16 mouse cellular contexts compared by ENCODE assay signal in the genomic region with DNA sequence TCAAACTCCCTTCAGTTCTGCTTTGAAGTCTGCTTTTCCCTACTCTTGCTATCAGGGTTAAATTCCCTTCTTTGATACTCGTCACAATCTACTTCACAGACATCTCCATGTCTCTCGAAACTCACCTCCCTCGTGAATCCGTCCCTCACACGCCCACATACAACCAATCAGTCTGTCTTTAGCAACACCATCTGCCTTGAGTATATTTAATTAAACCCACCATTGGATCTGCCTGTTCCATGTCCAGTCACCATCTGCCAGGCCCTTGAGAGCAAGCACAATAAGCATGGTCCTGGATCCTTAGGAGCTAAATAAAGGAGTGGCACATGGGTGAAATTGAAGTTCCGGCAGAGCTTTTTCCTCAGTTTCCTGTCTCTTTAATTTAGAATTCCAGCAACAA. TPM values are rescaled to one million over a fixed set of nuclear protein-coding genes. Genes with fewer than 3 reads are reported as not detected.
DNase-seq lines count a peak whose midpoint lies in the region.
"Had no signal": no experiment of that assay in that cellular context is flagged by ENCODE, and none has a peak within 500 bp of the region (broad histone marks: within the 10 kb centered on the region; RNA-seq: fewer than 3 reads in every experiment).

No protein-coding gene starts in this region.

- intact Hi-C loops in gastrocnemius, postnatal 14 days (cut with DNase I; ENCODE audit: low total_unique reads), result loop anchor here (5.0 to 10.0 kb wide), 2 partner anchors 76 to 209 kb away; a partner anchor contains a TSS

- DNase-seq in frontal cortex, adult 2 months (ENCODE audit: extremely low spot score in 1 of 2, low spot score in 1 of 2), result peak; percentile 41 to 43
- DNase-seq in frontal cortex, postnatal 10 days (ENCODE audit: low spot score in 2 of 2), result no peak
- peak; percentile 30 to 43 for DNase-seq in layer of hippocampus, adult 8-10 months (ENCODE audit: low spot score in 2 of 2)
- no peak for DNase-seq in layer of hippocampus, postnatal 10 days (ENCODE audit: low spot score in 2 of 2)
- DNase-seq in right cerebral cortex, adult 2 months (ENCODE audit: low spot score in 2 of 2), result peak; percentile 41 to 45
- no peak for DNase-seq in right cerebral cortex, postnatal 14 days
- DNase-seq in gastrocnemius, postnatal 14 days, result no peak
- DNase-seq: adrenal gland, postnatal 25 days; B cell, adult 2 months; cerebellum, adult 18-20 months; heart, postnatal 4 days; kidney, adult 18-20 months; lung, adult 18-20 months; lung, postnatal 14 days; thymus, adult 2 months had no signal

RNA-seq across cellular contexts. Expression of a gene that starts 11.4 kb away (rescaled TPM):
- polyA plus RNA-seq in frontal cortex, adult 2 months (2012; rRNA removed), result 9.6 and 11.5 TPM in 2 replicates
- 10 to 100 TPM; 19.1 to 21.2 (median 20.1) TPM for total RNA-seq in layer of hippocampus, adult 8-10 months (2022)
- 10 to 100 TPM; 22.5 to 23.5 TPM for total RNA-seq in layer of hippocampus, postnatal 10 days (2021)
- 10 to 100 TPM; 88.8 to 96.3 TPM for total RNA-seq in gastrocnemius, postnatal 14 days (2021)

RNA-seq across cellular contexts. Expression of a gene that starts 36.1 kb away (rescaled TPM):
- 200 and 237 TPM in 2 replicates for polyA plus RNA-seq in frontal cortex, adult 2 months (2012; rRNA removed)
- 100 to 1,000 TPM; 212 to 254 (median 222) TPM for total RNA-seq in layer of hippocampus, adult 8-10 months (2022)
- total RNA-seq in layer of hippocampus, postnatal 10 days (2021), result 100 to 1,000 TPM; 147 to 149 TPM
- total RNA-seq in gastrocnemius, postnatal 14 days (2021), result 10 to 100 TPM; 62.1 to 63.0 TPM
- total RNA-seq: granulocyte monocyte progenitor cell, adult 5-6 weeks had no signal

Comparison
In these comparisons a context has a peak if more than half of its experiments do, and no peak if none do; other contexts are left out.
1. DNase-seq: peak in frontal cortex, adult 2 months (2 of 2), layer of hippocampus, adult 8-10 months (2 of 2) and right cerebral cortex, adult 2 months (2 of 2); none in frontal cortex, postnatal 10 days (0 of 2), layer of hippocampus, postnatal 10 days (0 of 2), right cerebral cortex, postnatal 14 days (single experiment) and gastrocnemius, postnatal 14 days (single experiment).